Mouse (Mus musculus): ENCODE data around the gene Tm4sf5. TPM values are rescaled to one million over a fixed set of nuclear protein-coding genes. Genes with fewer than 3 reads are reported as not detected.

Tm4sf5 gene
- polyA plus RNA-seq, 1 experiment = not detected

- H3K36me3 ChIP-seq (ENCODE audit: control insufficient read depth, insufficient read depth) = no peaks in the 10 kb centered on the region
- H3K27me3 ChIP-seq (ENCODE audit: control insufficient read depth, insufficient read depth, insufficient read length) = peaks cover 2% of the 10 kb centered on the region
- H3ac ChIP-seq (ENCODE audit: control insufficient read depth, insufficient read length, low read depth) = no peak overlapping the region
- no peak overlapping the region for H3K4me3 ChIP-seq (ENCODE audit: insufficient read depth, poor library complexity, severe bottlenecking)
- no peaks in the 10 kb centered on the region for H3K79me2 ChIP-seq (ENCODE audit: control insufficient read depth, insufficient read depth)
- no peaks in the 10 kb centered on the region for H3K79me3 ChIP-seq (ENCODE audit: low read depth)
- TF ChIP-seq FOSL1 (IDR thresholded peaks at IDR 0.05; ENCODE audit: insufficient read depth, low read length, poor library complexity, severe bottlenecking) = no peak
- TF ChIP-seq CEBPB (IDR thresholded peaks at IDR 0.05; ENCODE audit: low read depth) = no peak
- TF ChIP-seq USF1 (IDR thresholded peaks at IDR 0.05; ENCODE audit: low read depth) = no peak
- TF ChIP-seq CTCF (IDR thresholded peaks at IDR 0.05; ENCODE audit: control insufficient read depth, insufficient read depth, insufficient read length) = no peak
These were observed 4.6 kb upstream of the Tm4sf5 start for GRCm38 (mm10) chr11:70500476-70500812.

GRCm38 (mm10) chr11:70502018-70502417 lies 3.0 kb upstream of the Tm4sf5 start:
- no peak overlapping the region for H3ac ChIP-seq (ENCODE audit: control insufficient read depth, insufficient read length, low read depth)
- H3K36me3 ChIP-seq (ENCODE audit: control insufficient read depth, insufficient read depth) = no peaks in the 10 kb centered on the region
- TF ChIP-seq MYOD1 (IDR thresholded peaks at IDR 0.05; ENCODE audit: control insufficient read depth, insufficient read length, low read depth) (no peak), USF1 (IDR thresholded peaks at IDR 0.05; ENCODE audit: low read depth) (no peak), FOSL1 (IDR thresholded peaks at IDR 0.05; ENCODE audit: insufficient read depth, low read length, poor library complexity, severe bottlenecking) (no peak), CTCF (IDR thresholded peaks at IDR 0.05; ENCODE audit: control insufficient read depth, insufficient read depth, insufficient read length) (no peak), MYOG (IDR thresholded peaks at IDR 0.05; ENCODE audit: control insufficient read depth, extremely low read depth, insufficient read length) (no peak), MAX (IDR thresholded peaks at IDR 0.05) (no peak), CEBPB (IDR thresholded peaks at IDR 0.05; ENCODE audit: low read depth) (no peak)
- no peak overlapping the region for H3K4me3 ChIP-seq (ENCODE audit: insufficient read depth, poor library complexity, severe bottlenecking)
- no peaks in the 10 kb centered on the region for H3K79me3 ChIP-seq (ENCODE audit: low read depth)
- H3K79me2 ChIP-seq (ENCODE audit: control insufficient read depth, insufficient read depth) = no peaks in the 10 kb centered on the region
- peaks cover 5% of the 10 kb centered on the region for H3K27me3 ChIP-seq (ENCODE audit: control insufficient read depth, insufficient read depth, insufficient read length)

- Histone ChIP-seq H3K27me3 (ENCODE audit: control insufficient read depth, insufficient read depth, insufficient read length) (peaks cover 36% of the 10 kb centered on the region), H3K79me2 (ENCODE audit: control insufficient read depth, insufficient read depth) (no peaks in the 10 kb centered on the region), H3K79me3 (ENCODE audit: low read depth) (no peaks in the 10 kb centered on the region), H3K36me3 (ENCODE audit: control insufficient read depth, insufficient read depth) (no peaks in the 10 kb centered on the region), H3ac (ENCODE audit: control insufficient read depth, insufficient read length, low read depth) (no peak overlapping the region), H3K4me3 (ENCODE audit: insufficient read depth, poor library complexity, severe bottlenecking) (no peak overlapping the region)
- TF ChIP-seq MYOG (IDR thresholded peaks at IDR 0.05; ENCODE audit: control insufficient read depth, extremely low read depth, insufficient read length) (no peak), MAX (IDR thresholded peaks at IDR 0.05) (peak; percentile 50), FOSL1 (IDR thresholded peaks at IDR 0.05; ENCODE audit: insufficient read depth, low read length, poor library complexity, severe bottlenecking) (no peak), CTCF (IDR thresholded peaks at IDR 0.05; ENCODE audit: control insufficient read depth, insufficient read depth, insufficient read length) (peak; percentile 44)
These were observed 1.3 kb downstream of the Tm4sf5 start for GRCm38 (mm10) chr11:70506385-70506784.

GRCm38 (mm10) chr11:70506962-70507515 lies 2.0 kb downstream of the Tm4sf5 start:
- Histone ChIP-seq H3K27me3 (ENCODE audit: control insufficient read depth, insufficient read depth, insufficient read length) (peaks cover 36% of the 10 kb centered on the region), H3K79me3 (ENCODE audit: low read depth) (no peaks in the 10 kb centered on the region), H3ac (ENCODE audit: control insufficient read depth, insufficient read length, low read depth) (no peak overlapping the region), H3K79me2 (ENCODE audit: control insufficient read depth, insufficient read depth) (no peaks in the 10 kb centered on the region), H3K36me3 (ENCODE audit: control insufficient read depth, insufficient read depth) (no peaks in the 10 kb centered on the region), H3K4me3 (ENCODE audit: insufficient read depth, poor library complexity, severe bottlenecking) (no peak overlapping the region)
- no peak for TF ChIP-seq MAX (IDR thresholded peaks at IDR 0.05)
- TF ChIP-seq CEBPB (IDR thresholded peaks at IDR 0.05; ENCODE audit: low read depth) = no peak
- TF ChIP-seq FOSL1 (IDR thresholded peaks at IDR 0.05; ENCODE audit: insufficient read depth, low read length, poor library complexity, severe bottlenecking) = no peak
- no peak for TF ChIP-seq MYOG (IDR thresholded peaks at IDR 0.05; ENCODE audit: control insufficient read depth, extremely low read depth, insufficient read length)
- no peak for TF ChIP-seq MYOD1 (IDR thresholded peaks at IDR 0.05; ENCODE audit: control insufficient read depth, insufficient read length, low read depth)
- no peak for TF ChIP-seq USF1 (IDR thresholded peaks at IDR 0.05; ENCODE audit: low read depth)
- TF ChIP-seq CTCF (IDR thresholded peaks at IDR 0.05; ENCODE audit: control insufficient read depth, insufficient read depth, insufficient read length) = no peak

GRCm38 (mm10) chr11:70509753-70510564 lies 4.9 kb downstream of the Tm4sf5 start:
- no peaks in the 10 kb centered on the region for H3K79me3 ChIP-seq (ENCODE audit: low read depth)
- H3K36me3 ChIP-seq (ENCODE audit: control insufficient read depth, insufficient read depth) = no peaks in the 10 kb centered on the region
- H3K4me3 ChIP-seq (ENCODE audit: insufficient read depth, poor library complexity, severe bottlenecking) = no peak overlapping the region
- no peak overlapping the region for H3ac ChIP-seq (ENCODE audit: control insufficient read depth, insufficient read length, low read depth)
- H3K79me2 ChIP-seq (ENCODE audit: control insufficient read depth, insufficient read depth) = no peaks in the 10 kb centered on the region
- TF ChIP-seq MYOG (IDR thresholded peaks at IDR 0.05; ENCODE audit: control insufficient read depth, extremely low read depth, insufficient read length) (no peak), CTCF (IDR thresholded peaks at IDR 0.05; ENCODE audit: control insufficient read depth, insufficient read depth, insufficient read length) (peak; percentile 51)
- H3K27me3 ChIP-seq (ENCODE audit: control insufficient read depth, insufficient read depth, insufficient read length) = peaks cover 48% of the 10 kb centered on the region

GRCm38 (mm10) chr11:70511242-70511641 lies 6.2 kb downstream of the Tm4sf5 start:
- Histone ChIP-seq H3K79me2 (ENCODE audit: control insufficient read depth, insufficient read depth) (no peaks in the 10 kb centered on the region), H3K79me3 (ENCODE audit: low read depth) (no peaks in the 10 kb centered on the region), H3K36me3 (ENCODE audit: control insufficient read depth, insufficient read depth) (no peaks in the 10 kb centered on the region), H3K4me3 (ENCODE audit: insufficient read depth, poor library complexity, severe bottlenecking) (no peak overlapping the region), H3ac (ENCODE audit: control insufficient read depth, insufficient read length, low read depth) (no peak overlapping the region), H3K27me3 (ENCODE audit: control insufficient read depth, insufficient read depth, insufficient read length) (peaks cover 43% of the 10 kb centered on the region)
- no peak for TF ChIP-seq USF1 (IDR thresholded peaks at IDR 0.05; ENCODE audit: low read depth)
- no peak for TF ChIP-seq CEBPB (IDR thresholded peaks at IDR 0.05; ENCODE audit: low read depth)
- no peak for TF ChIP-seq MYOD1 (IDR thresholded peaks at IDR 0.05; ENCODE audit: control insufficient read depth, insufficient read length, low read depth)
- no peak for TF ChIP-seq FOSL1 (IDR thresholded peaks at IDR 0.05; ENCODE audit: insufficient read depth, low read length, poor library complexity, severe bottlenecking)
- TF ChIP-seq CTCF (IDR thresholded peaks at IDR 0.05; ENCODE audit: control insufficient read depth, insufficient read depth, insufficient read length) = no peak
- TF ChIP-seq MYOG (IDR thresholded peaks at IDR 0.05; ENCODE audit: control insufficient read depth, extremely low read depth, insufficient read length) = no peak
- TF ChIP-seq MAX (IDR thresholded peaks at IDR 0.05) = no peak

Data from C2C12 (cell line).